Mouse (Mus musculus) urinary bladder, postnatal 36 days (tissue): ENCODE results near the gene Fam32a.

Source experiments
- DNase-seq, 2 experiments: peaks; one replicate each; pipeline ENCODE4 v3.0.0; 2022; ENCODE audit warnings: low spot score in 2 of 2, mixed read lengths in 1 of 2

The Fam32a gene

GRCm38 (mm10) chr8:72219541-72220363 is at the start of gene Fam32a:
TSS of gene Fam32a (plus strand) at chr8:72219730.
- DNase-seq = peak; percentile 76 to 89

- DNase-seq = peak; percentile 47 to 62
These were observed 42.1 kb upstream of the Fam32a start for GRCm38 (mm10) chr8:72177346-72177925.

GRCm38 (mm10) chr8:72183554-72184202 is 35.9 kb upstream of the Fam32a start:
- DNase-seq = no peak

GRCm38 (mm10) chr8:72187793-72188331 is 31.7 kb upstream of the Fam32a start:
- DNase-seq = no peak

GRCm38 (mm10) chr8:72189417-72190214 is 29.9 kb upstream of the Fam32a start, which contains the start of gene Hsh2d:
TSS of gene Hsh2d (plus strand) at chr8:72189638.
- no peak for DNase-seq

- DNase-seq = no peak
These were observed 29.4 kb upstream of the Fam32a start for GRCm38 (mm10) chr8:72190215-72190539.

- DNase-seq = no peak
These were observed 27.5 kb upstream of the Fam32a start for GRCm38 (mm10) chr8:72192065-72192464.

GRCm38 (mm10) chr8:72197997-72198396 is 21.5 kb upstream of the Fam32a start:
- no peak for DNase-seq

- no peak for DNase-seq
These were observed 10.9 kb upstream of the Fam32a start for GRCm38 (mm10) chr8:72208582-72208981.

- no peak for DNase-seq
These were observed 9.3 kb upstream of the Fam32a start for GRCm38 (mm10) chr8:72210222-72210621.

GRCm38 (mm10) chr8:72210710-72211109 is 8.8 kb upstream of the Fam32a start:
- no peak for DNase-seq

- DNase-seq = no peak
These were observed 7.7 kb upstream of the Fam32a start for GRCm38 (mm10) chr8:72211846-72212245.

- DNase-seq = no peak
These were observed 6.8 kb upstream of the Fam32a start, which contains the start of gene Cib3 for GRCm38 (mm10) chr8:72212751-72213150. TSS of gene Cib3 (minus strand) at chr8:72212837.

GRCm38 (mm10) chr8:72213536-72213935 is 6.0 kb upstream of the Fam32a start, which contains the start of gene Gm11034:
TSS of gene Gm11034 (minus strand) at chr8:72213636.
- no peak for DNase-seq

GRCm38 (mm10) chr8:72215060-72215459 is 4.5 kb upstream of the Fam32a start:
- DNase-seq = no peak

- no peak for DNase-seq
These were observed 3.7 kb upstream of the Fam32a start for GRCm38 (mm10) chr8:72215871-72216270.

- DNase-seq = no peak
These were observed 569 bp upstream of the Fam32a start for GRCm38 (mm10) chr8:72218781-72219540.

GRCm38 (mm10) chr8:72220758-72221157 is 1.2 kb downstream of the Fam32a start:
- no peak for DNase-seq

GRCm38 (mm10) chr8:72222656-72223055 is 3.1 kb downstream of the Fam32a start:
- no peak for DNase-seq

GRCm38 (mm10) chr8:72239499-72240402 is 20.2 kb downstream of the Fam32a start, which contains the start of gene Ap1m1:
TSS of gene Ap1m1 (plus strand) at chr8:72240018.
- peak; percentile 94 to 97 for DNase-seq
